Mouse (Mus musculus): ENCODE data around the gene Nt5c. TPM values are rescaled to one million over a fixed set of nuclear protein-coding genes. Genes with fewer than 3 reads are reported as not detected.
"Not testable (repeated sequence)": the region's sequence is repeated elsewhere in the genome, so short reads cannot be mapped to it uniquely, and the experiment has no call there.

The Nt5c gene
- polyA plus RNA-seq, 1 experiment, result not detected

- peaks cover 11% of the 10 kb centered on the region for H3K4me1 ChIP-seq (ENCODE audit: control insufficient read depth, insufficient read depth, low read length)
- TF ChIP-seq CTCF (IDR thresholded peaks at IDR 0.05; ENCODE audit: insufficient read depth, low read depth, low read length) (no peak), POLR2A (IDR thresholded peaks at IDR 0.05; ENCODE audit: insufficient read depth, low read depth, low read length) (no peak)
- no peak overlapping the region for H3K4me3 ChIP-seq (ENCODE audit: insufficient read depth, low read depth, low read length)
- no peak overlapping the region for H3K27ac ChIP-seq (ENCODE audit: insufficient read depth, low read depth, low read length)
- 34% methylated on average over 6 of the region's 6 CpGs for WGBS
These were observed 725 bp upstream of the Nt5c start for GRCm38 (mm10) chr11:115492387-115492786.

GRCm38 (mm10) chr11:115490441-115491355 lies 964 bp downstream of the Nt5c start:
- 27% methylated on average over 25 of the region's 25 CpGs for WGBS
- TF ChIP-seq CTCF (IDR thresholded peaks at IDR 0.05; ENCODE audit: insufficient read depth, low read depth, low read length) (no peak), POLR2A (IDR thresholded peaks at IDR 0.05; ENCODE audit: insufficient read depth, low read depth, low read length) (no peak)
- no peak overlapping the region for H3K27ac ChIP-seq (ENCODE audit: insufficient read depth, low read depth, low read length)
- H3K4me1 ChIP-seq (ENCODE audit: control insufficient read depth, insufficient read depth, low read length), result peaks cover 11% of the 10 kb centered on the region
- H3K4me3 ChIP-seq (ENCODE audit: insufficient read depth, low read depth, low read length), result peak overlapping the region; percentile 74

GRCm38 (mm10) chr11:115488551-115489104 lies 3.0 kb downstream of the Nt5c start:
- Histone ChIP-seq H3K4me1 (ENCODE audit: control insufficient read depth, insufficient read depth, low read length) (peaks cover 11% of the 10 kb centered on the region), H3K27ac (ENCODE audit: insufficient read depth, low read depth, low read length) (no peak overlapping the region), H3K4me3 (ENCODE audit: insufficient read depth, low read depth, low read length) (no peak overlapping the region)
- WGBS, result 88% methylated on average over 19 of the region's 19 CpGs
- TF ChIP-seq POLR2A (IDR thresholded peaks at IDR 0.05; ENCODE audit: insufficient read depth, low read depth, low read length), result no peak
- no peak for TF ChIP-seq CTCF (IDR thresholded peaks at IDR 0.05; ENCODE audit: insufficient read depth, low read depth, low read length)

GRCm38 (mm10) chr11:115485155-115485554 lies 6.5 kb downstream of the Nt5c start:
- TF ChIP-seq CTCF (IDR thresholded peaks at IDR 0.05; ENCODE audit: insufficient read depth, low read depth, low read length) (no peak), POLR2A (IDR thresholded peaks at IDR 0.05; ENCODE audit: insufficient read depth, low read depth, low read length) (no peak)
- Histone ChIP-seq H3K4me3 (ENCODE audit: insufficient read depth, low read depth, low read length) (no peak overlapping the region), H3K4me1 (ENCODE audit: control insufficient read depth, insufficient read depth, low read length) (peaks cover 2% of the 10 kb centered on the region; the same call in 1 of the 2 replicates), H3K27ac (ENCODE audit: insufficient read depth, low read depth, low read length) (no peak overlapping the region)
- 56% methylated on average over 12 of the region's 12 CpGs for WGBS

GRCm38 (mm10) chr11:115483726-115484125 lies 7.9 kb downstream of the Nt5c start:
- TF ChIP-seq CTCF (IDR thresholded peaks at IDR 0.05; ENCODE audit: insufficient read depth, low read depth, low read length) (no peak), POLR2A (IDR thresholded peaks at IDR 0.05; ENCODE audit: insufficient read depth, low read depth, low read length) (no peak)
- Histone ChIP-seq H3K27ac (ENCODE audit: insufficient read depth, low read depth, low read length) (no peak overlapping the region), H3K4me1 (ENCODE audit: control insufficient read depth, insufficient read depth, low read length) (peaks cover 5% of the 10 kb centered on the region), H3K4me3 (ENCODE audit: insufficient read depth, low read depth, low read length) (no peak overlapping the region)
- 18% methylated on average over 6 of the region's 6 CpGs for WGBS

- 68% methylated on average over 11 of the region's 11 CpGs for WGBS
- no peak overlapping the region for H3K4me3 ChIP-seq (ENCODE audit: insufficient read depth, low read depth, low read length)
- no peak overlapping the region for H3K27ac ChIP-seq (ENCODE audit: insufficient read depth, low read depth, low read length)
These were observed 8.4 kb downstream of the Nt5c start for GRCm38 (mm10) chr11:115483278-115483677.

GRCm38 (mm10) chr11:115481553-115482259 lies 10.0 kb downstream of the Nt5c start:
- no peak overlapping the region for H3K4me3 ChIP-seq (ENCODE audit: insufficient read depth, low read depth, low read length)
- peaks cover 6% of the 10 kb centered on the region for H3K4me1 ChIP-seq (ENCODE audit: control insufficient read depth, insufficient read depth, low read length)
- 68% methylated on average over 6 of the region's 6 CpGs for WGBS
- peak overlapping the region; percentile 34; the same call in 1 of the 2 replicates for H3K27ac ChIP-seq (ENCODE audit: insufficient read depth, low read depth, low read length)
- TF ChIP-seq POLR2A (IDR thresholded peaks at IDR 0.05; ENCODE audit: insufficient read depth, low read depth, low read length) (no peak), CTCF (IDR thresholded peaks at IDR 0.05; ENCODE audit: insufficient read depth, low read depth, low read length) (no peak)

More at GRCm38 (mm10) chr11:115483278-115483677, 8.4 kb downstream of the Nt5c start:
- H3K4me1 ChIP-seq (ENCODE audit: control insufficient read depth, insufficient read depth, low read length), result peaks cover 6% of the 10 kb centered on the region
- TF ChIP-seq POLR2A (IDR thresholded peaks at IDR 0.05; ENCODE audit: insufficient read depth, low read depth, low read length), result no peak
- TF ChIP-seq CTCF (IDR thresholded peaks at IDR 0.05; ENCODE audit: insufficient read depth, low read depth, low read length), result no peak

- peak overlapping the region; percentile 64 for H3K27ac ChIP-seq (ENCODE audit: insufficient read depth, low read depth, low read length)
- H3K4me3 ChIP-seq (ENCODE audit: insufficient read depth, low read depth, low read length), result no peak overlapping the region
- 38% methylated on average over 9 of the region's 9 CpGs for WGBS
- no peak for TF ChIP-seq CTCF (IDR thresholded peaks at IDR 0.05; ENCODE audit: insufficient read depth, low read depth, low read length)
- no peak for TF ChIP-seq POLR2A (IDR thresholded peaks at IDR 0.05; ENCODE audit: insufficient read depth, low read depth, low read length)
- peaks cover 14% of the 10 kb centered on the region for H3K4me1 ChIP-seq (ENCODE audit: control insufficient read depth, insufficient read depth, low read length)
These were observed 13.2 kb downstream of the Nt5c start for GRCm38 (mm10) chr11:115478296-115478938.

GRCm38 (mm10) chr11:115477388-115477787 lies 14.3 kb downstream of the Nt5c start:
- WGBS, result 89% methylated on average over 7 of the region's 7 CpGs
- H3K4me1 ChIP-seq (ENCODE audit: control insufficient read depth, insufficient read depth, low read length), result peaks cover 14% of the 10 kb centered on the region
- not testable (repeated sequence) for H3K4me3 ChIP-seq (ENCODE audit: insufficient read depth, low read depth, low read length); H3K27ac ChIP-seq (ENCODE audit: insufficient read depth, low read depth, low read length)

GRCm38 (mm10) chr11:115476630-115477029 lies 15.0 kb downstream of the Nt5c start:
- H3K27ac ChIP-seq (ENCODE audit: insufficient read depth, low read depth, low read length); H3K4me3 ChIP-seq (ENCODE audit: insufficient read depth, low read depth, low read length): not testable (repeated sequence)
- H3K4me1 ChIP-seq (ENCODE audit: control insufficient read depth, insufficient read depth, low read length), result peaks cover 14% of the 10 kb centered on the region
- 84% methylated on average over 4 of the region's 4 CpGs for WGBS
